Mouse (Mus musculus): ENCODE results near the gene Nat8f5. TPM values are rescaled to one million over a fixed set of nuclear protein-coding genes. Genes with fewer than 3 reads are reported as not detected.
"Not testable (repeated sequence)": the region's sequence is repeated elsewhere in the genome, so short reads cannot be mapped to it uniquely, and the experiment has no call there.

Nat8f5 gene
- not detected for polyA plus RNA-seq (2017; shearing (Covaris generic))

- no peak for ATAC-seq
Measured at GRCm38 (mm10) chr6:85820837-85821236, at the start of gene Nat8f5, which contains the start of gene Nat8f6. Gene Nat8f5 (minus strand): TSS chr6:85820972. Gene Nat8f6 (minus strand): TSS chr6:85820954.

GRCm38 (mm10) chr6:85869006-85869405 is 48.2 kb upstream of the Nat8f5 start, which contains the start of gene Nat8f2:
Gene Nat8f2 (minus strand): TSS chr6:85869158.
- ATAC-seq, result not testable (repeated sequence)

DNA sequence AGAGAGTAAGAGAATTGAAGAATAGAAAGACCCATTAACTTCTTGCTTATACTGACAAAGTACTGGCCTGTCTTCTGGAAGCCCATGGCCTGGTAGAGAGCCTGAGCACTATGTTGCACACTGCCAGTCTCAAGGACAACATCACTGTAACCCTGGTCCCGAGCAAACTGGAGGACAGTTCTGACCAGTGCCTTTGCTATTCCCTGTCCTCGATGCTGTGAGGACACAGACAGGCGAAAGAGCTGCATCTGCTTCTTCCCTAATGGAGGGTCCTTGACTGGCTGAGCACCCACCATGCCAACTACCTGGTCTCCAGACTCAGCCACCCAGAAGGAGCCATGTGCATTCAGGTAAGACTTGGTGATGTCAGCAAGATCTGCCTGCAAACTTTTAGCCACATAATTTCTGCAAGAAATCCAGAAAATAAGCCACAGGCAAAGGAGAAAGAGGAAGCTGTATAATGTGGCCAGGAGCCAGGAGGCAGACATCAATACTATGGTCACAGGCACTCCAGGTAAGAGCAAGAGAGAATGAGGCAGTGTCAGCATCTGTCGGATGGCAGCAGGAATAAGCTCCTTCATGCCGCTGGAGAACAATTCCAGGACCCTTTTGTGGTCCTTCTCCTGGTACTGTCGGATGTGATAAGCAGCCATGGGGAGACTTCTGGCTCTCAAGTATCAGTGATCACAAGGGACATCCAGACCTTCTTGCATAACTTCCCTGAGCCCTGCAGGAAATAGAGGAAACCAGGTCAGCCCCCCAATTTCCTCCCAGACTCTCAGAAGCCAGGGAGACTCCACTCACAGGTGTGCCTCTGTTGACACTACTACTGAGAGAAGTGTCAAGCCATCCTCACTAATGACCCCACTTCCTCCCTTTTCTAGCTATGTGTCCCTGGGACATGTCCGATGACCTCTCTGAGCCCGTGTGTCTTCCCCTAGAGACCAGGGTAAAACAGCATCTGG is 47.2 kb upstream of the Nat8f5 start:
- no peak for ATAC-seq

DNA sequence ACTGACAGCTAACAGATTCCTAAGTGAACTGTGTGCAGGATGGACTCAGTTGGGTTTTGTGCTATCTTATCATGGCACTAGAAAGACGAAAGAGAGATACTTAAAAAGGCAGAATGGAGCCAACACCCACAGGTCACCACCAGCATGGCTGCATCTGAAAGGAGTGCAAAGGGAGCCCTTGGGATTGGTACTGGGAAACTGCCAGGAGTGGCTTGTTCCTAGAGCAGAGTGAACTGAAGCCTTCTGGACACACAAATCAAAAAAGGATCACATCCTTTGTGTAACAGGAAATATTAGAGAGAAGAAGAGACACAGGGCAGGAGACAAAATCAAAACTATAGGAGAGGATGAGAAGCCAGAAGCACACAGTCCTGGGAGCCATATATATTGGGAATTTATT is 46.2 kb upstream of the Nat8f5 start:
- ATAC-seq, result not testable (repeated sequence)

GRCm38 (mm10) chr6:85866166-85866565 is 45.4 kb upstream of the Nat8f5 start:
- not testable (repeated sequence) for ATAC-seq

GRCm38 (mm10) chr6:85864900-85865639 is 44.3 kb upstream of the Nat8f5 start:
- ATAC-seq, result not testable (repeated sequence)

- ATAC-seq, result no peak
Measured at GRCm38 (mm10) chr6:85863840-85864239, 43.1 kb upstream of the Nat8f5 start.

DNA sequence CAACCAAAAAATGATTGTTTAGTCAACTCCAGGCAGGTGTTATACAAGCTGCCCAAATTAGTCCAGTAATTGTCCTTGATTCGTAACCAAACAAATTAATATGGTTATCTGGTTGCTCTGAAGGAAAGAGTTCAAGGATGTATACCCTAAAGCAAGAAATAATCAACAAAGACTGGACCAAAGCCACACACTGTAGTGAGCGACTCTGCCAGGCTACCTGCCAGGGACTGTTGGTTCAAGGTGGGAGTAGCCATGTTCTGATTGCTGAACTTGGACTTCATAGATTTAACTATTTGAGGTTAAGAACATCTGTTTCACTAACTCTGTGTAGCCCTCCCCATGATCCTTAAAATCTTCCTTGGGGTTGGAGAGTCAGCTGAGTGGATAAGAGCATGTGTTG is 42.4 kb upstream of the Nat8f5 start:
- no peak for ATAC-seq

GRCm38 (mm10) chr6:85862565-85862964 is 41.8 kb upstream of the Nat8f5 start:
- no peak for ATAC-seq

DNA sequence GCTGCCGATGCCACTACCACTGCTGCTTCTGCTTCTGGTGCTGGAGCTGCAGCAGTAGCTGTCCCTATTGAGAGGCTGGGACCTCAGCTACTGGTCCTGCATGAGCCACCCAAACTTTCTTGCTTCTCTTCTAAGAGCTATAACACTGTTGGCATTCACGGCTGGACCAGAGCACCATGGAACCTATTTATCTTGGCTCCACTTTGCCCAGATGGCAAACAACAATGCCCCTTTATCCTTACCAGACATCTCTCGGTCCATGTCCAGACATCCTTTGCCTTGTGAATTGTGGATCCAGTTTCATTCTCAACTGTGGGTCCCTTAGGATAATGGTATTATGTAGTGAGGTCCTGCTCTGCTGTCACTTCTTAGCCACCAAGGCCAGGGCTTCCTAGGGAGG is 40.5 kb upstream of the Nat8f5 start:
- no peak for ATAC-seq

- ATAC-seq, result no peak
Measured at GRCm38 (mm10) chr6:85856194-85856678, 35.5 kb upstream of the Nat8f5 start.

DNA sequence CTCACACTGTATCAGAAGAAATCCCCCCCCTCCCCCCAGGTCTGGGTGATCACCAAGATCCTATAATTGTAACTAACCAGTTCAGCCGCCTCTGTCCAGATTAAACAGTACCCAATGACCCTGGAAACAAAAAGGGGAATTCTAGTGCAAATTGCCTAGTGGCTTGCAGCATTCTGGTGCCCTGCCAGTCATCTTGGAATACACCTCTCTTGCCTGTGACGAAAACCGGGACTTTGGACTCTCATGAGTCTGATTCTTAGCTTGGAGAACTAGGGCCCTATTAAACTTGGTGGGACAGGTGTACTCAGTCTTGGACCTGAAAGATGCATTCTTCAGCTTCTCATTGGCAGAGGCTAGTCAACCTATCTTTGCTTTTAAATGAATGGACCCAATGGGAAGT is 32.7 kb upstream of the Nat8f5 start:
- ATAC-seq, result no peak

DNA sequence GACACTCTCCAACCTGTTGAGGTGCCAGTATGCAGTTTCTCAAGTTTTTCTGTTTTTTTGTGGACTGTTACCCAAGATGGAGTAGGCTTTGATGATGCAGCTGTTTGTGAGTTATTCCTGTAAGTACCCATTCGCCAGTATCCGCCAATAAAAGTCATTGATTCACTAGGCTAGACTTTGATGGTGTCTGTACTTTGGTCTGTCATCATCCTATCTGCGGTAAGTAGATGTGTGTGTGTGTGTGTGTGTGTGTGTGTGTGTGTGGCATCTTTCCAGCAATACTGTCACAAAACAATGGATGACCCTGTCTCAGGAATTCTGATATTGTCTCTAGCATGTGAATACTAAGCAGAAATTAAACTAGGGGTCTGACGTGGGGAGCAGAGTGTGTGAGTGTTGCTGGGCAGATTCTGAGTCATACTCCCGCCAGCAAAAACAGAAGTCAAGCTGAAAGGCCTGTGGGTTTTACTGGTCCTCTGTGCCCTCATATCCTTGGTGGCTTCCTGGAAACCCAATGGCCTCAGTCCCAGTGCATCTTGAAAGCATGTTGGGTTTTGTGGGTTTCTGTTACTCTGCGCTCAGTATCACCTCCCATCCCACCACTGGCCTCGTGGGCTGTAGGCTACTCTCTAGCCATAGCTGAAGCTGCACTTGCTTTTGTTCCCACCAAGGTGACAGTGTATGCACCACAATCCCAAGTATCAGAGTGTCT is 30.4 kb upstream of the Nat8f5 start:
- no peak for ATAC-seq

- ATAC-seq, result no peak
Measured at GRCm38 (mm10) chr6:85849240-85849639, 28.5 kb upstream of the Nat8f5 start.

GRCm38 (mm10) chr6:85848140-85848539 is 27.4 kb upstream of the Nat8f5 start:
- ATAC-seq, result no peak

GRCm38 (mm10) chr6:85846921-85847320 is 26.1 kb upstream of the Nat8f5 start:
- ATAC-seq, result no peak

DNA sequence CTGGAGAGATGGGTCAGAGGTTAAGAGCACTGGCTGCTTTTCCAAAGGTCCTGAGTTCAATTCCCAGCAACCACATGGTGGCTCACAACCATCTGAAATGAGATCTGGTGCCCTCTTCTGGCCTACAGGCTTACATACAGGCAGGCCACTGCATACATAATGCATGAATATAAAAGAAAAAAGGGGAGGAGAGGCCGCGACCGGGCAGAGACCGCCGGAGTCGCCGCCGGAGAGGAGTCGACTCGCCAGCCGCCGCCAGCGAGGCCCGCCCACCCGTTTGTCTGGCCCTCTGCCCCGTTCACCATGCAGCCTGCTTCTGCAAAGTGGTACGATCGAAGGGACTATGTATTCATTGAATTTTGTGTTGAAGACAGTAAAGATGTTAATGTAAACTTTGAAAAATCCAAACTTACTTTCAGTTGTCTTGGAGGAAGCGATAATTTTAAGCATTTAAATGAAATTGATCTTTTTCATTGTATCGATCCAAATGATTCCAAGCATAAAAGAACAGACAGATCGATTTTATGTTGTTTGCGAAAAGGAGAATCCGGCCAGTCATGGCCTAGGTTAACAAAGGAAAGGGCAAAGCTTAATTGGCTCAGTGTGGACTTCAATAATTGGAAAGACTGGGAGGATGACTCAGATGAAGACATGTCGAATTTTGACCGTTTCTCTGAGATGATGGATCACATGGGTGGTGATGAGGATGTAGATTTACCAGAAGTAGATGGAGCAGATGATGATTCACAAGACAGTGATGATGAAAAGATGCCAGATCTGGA is 23.1 kb upstream of the Nat8f5 start:
- not testable (repeated sequence) for ATAC-seq

DNA sequence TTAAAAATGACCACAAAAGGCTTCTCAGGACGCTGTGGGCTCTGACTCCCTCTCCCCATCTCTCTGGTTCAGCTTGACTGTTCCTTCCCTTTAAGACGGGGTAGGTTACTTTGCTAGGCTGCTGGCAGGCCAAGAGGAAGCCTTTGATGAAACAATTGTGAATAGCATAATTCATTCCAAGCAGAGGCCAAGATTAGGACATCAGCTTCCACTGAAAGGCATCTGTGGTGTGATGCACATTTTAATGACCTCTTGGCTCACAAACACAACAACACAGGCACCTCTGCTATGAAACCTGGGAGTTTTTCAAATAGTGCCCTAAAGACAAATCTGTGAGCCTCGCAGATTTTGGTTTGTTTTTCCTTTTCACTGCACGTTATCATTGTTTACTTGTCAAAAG is 19.2 kb upstream of the Nat8f5 start:
- ATAC-seq, result no peak

- ATAC-seq, result no peak
Measured at GRCm38 (mm10) chr6:85838674-85839073, 17.9 kb upstream of the Nat8f5 start.

DNA sequence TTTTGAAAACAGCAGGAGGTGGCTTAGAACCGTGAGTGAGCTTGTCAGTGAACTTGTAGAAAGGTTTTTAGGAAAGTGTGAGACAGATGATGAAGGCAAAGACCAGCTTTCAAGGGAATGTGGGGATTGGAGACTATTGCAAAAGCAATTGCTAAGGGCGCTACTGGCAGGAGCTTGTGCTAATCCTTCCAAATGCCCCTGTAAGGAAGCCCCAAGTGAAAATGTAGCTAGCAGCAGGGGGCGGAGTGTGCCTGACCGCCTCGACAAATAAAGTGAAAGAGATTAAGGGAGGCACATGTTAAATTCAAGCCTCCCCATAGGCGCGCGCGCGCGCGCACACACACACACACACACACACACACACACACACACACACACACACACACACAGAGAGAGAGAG is 16.5 kb upstream of the Nat8f5 start:
- not testable (repeated sequence) for ATAC-seq

GRCm38 (mm10) chr6:85836827-85837226 is 16.1 kb upstream of the Nat8f5 start:
- ATAC-seq, result not testable (repeated sequence)

DNA sequence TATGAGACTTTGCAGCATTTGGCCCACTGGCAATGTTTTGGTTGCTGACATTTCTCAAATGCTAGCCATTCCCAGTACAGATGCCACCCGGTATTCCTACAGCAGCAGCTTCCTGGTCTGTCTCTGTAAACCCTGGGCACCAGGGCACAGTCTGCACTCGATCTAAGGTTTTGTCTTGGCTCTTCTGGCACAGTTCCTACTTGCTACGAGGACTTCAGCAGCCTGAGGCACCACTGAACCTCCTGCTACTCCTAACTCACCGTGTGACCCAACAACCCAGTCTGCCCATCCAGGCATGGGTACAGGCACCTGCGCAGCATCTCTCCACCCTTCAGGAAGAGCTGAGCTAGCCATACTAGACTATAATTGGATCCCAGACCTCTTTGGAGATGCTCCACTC is 15.3 kb upstream of the Nat8f5 start:
- ATAC-seq, result not testable (repeated sequence)
